Mouse (Mus musculus): ENCODE measurements at regions not wholly inside any gene's neighbourhood (a gene's known extent, or its start where the extent isn't known, plus 50 kb on each side); places are given as distances from the start of the nearest gene placed in this dataset.

DNA sequence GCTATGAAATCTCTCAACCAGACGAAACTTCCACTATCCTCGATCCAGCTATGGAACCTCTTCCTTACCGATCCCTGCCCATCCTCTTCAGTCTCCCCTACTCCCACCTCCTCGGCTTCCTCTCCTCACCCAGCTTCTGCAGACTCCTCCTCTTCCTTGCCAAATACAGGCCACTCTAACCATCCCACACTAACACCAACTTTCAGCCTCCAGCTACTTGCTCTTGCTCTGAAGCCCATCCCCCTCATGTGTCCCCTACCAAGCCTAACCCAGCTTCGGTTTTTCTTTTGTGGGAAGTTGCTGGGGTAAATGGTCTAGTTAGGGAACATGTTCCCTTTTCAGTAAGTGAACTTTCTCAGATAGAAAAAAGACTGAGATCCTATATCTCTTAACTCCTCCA, 80.8 kb downstream of the Tmem17 start:
- TF ChIP-seq CTCF (IDR thresholded peaks at IDR 0.05; ENCODE audit: insufficient read depth, low read length), result no peak
- TF ChIP-seq POLR2A (IDR thresholded peaks at IDR 0.05; ENCODE audit: borderline replicate concordance, extremely low read depth, low read depth, low read length), result no peak

Data from lung, adult 2 months (tissue).